In the genomic region with DNA sequence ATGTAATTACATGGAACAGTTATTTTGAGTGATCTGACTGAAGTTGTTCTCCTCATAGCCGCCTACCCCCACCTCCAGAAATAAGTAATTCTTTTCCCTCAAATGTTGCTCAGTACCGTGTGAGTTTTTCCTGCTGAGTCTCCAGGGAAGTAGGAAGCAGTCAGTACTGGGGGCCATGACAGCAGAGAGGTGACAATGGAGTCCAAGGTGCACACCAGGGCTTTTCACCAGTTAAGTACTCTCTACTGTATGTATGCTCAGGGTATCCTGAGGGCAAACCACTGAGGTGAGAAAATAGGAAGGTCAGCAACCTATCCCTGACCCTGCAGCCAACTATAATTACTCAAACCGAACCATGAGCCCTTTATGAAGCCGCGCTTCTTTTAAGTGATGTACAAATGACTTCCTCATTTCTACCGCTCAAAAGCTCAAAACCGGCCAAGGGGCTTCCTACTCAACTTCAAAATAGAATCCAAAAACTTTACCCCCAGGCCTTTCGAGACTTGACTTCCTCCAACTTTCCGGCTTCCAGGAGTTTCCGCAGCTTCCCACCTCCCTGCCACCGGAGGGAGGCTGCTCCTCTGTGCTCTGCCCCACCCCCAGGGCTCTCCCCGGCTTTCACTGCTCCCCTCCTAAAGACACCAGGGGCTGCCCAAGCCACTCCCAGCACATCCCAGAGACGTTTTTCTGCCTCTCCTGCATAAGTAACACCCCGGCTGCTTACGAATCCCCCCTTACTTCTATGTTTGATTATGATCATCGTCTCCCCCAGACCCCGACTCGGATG, we compare ENCODE assay signal across 15 mouse cellular contexts.
DNase-seq lines count a peak whose midpoint lies in the region; ATAC-seq and TF ChIP-seq lines count a peak whose summit lies in the region.
"Had no signal": no experiment of that assay in that cellular context is flagged by ENCODE, and none has a peak within 500 bp of the region (broad histone marks: within the 10 kb centered on the region; RNA-seq: fewer than 3 reads in every experiment).

No protein-coding gene starts in this region.

- H3K27me3 ChIP-seq in hindbrain, embryonic 12.5 days = no peaks in the 10 kb centered on the region
- no peaks in the 10 kb centered on the region for H3K27me3 ChIP-seq in hindbrain, embryonic 16.5 days (replicated peaks; ENCODE audit: control insufficient read depth, insufficient read depth, low read length)
- H3K27me3 ChIP-seq in liver, embryonic 13.5 days = no peaks in the 10 kb centered on the region
- no peaks in the 10 kb centered on the region for H3K27me3 ChIP-seq in hindbrain, postnatal 0 days (ENCODE audit: insufficient read depth, low read length)
- H3K27me3 ChIP-seq: hindbrain, embryonic 13.5 days had no signal

- no peak overlapping the region for H3K4me3 ChIP-seq in hindbrain, embryonic 12.5 days
- no peak overlapping the region for H3K4me3 ChIP-seq in hindbrain, embryonic 16.5 days (ENCODE audit: low read length)
- H3K4me3 ChIP-seq in liver, embryonic 13.5 days (replicated peaks) = no peak overlapping the region
- H3K4me3 ChIP-seq in hindbrain, postnatal 0 days (ENCODE audit: low read length) = no peak overlapping the region
- H3K4me3 ChIP-seq: hindbrain, embryonic 13.5 days; midbrain, embryonic 10.5 days had no signal

- 0 out of 2 replicates have a peak, but pooled peaks cover 3% of the 10 kb centered on the region for H3K4me1 ChIP-seq in hindbrain, embryonic 12.5 days
- H3K4me1 ChIP-seq in hindbrain, embryonic 16.5 days (ENCODE audit: control insufficient read depth, insufficient read depth, low read depth, low read length) = no peaks in the 10 kb centered on the region
- H3K4me1 ChIP-seq in liver, embryonic 13.5 days (replicated peaks) = peaks cover 11% of the 10 kb centered on the region; the same call in 1 of the 2 replicates
- H3K4me1 ChIP-seq in hindbrain, postnatal 0 days (ENCODE audit: insufficient read depth, low read length) = no peaks in the 10 kb centered on the region
- H3K4me1 ChIP-seq: hindbrain, embryonic 13.5 days; midbrain, embryonic 10.5 days had no signal

- H3K4me2 ChIP-seq in hindbrain, embryonic 12.5 days (replicated peaks) = 0 out of 2 replicates have a peak overlapping the region, but pooled peaks have one; percentile 26
- H3K4me2 ChIP-seq in hindbrain, embryonic 16.5 days (ENCODE audit: low read length) = no peak overlapping the region
- peak overlapping the region; percentile 26 for H3K4me2 ChIP-seq in liver, embryonic 13.5 days
- no peak overlapping the region for H3K4me2 ChIP-seq in hindbrain, postnatal 0 days (ENCODE audit: low read depth, low read length)
- H3K4me2 ChIP-seq: hindbrain, embryonic 13.5 days had no signal

- no peak overlapping the region for H3K27ac ChIP-seq in hindbrain, embryonic 12.5 days
- H3K27ac ChIP-seq in hindbrain, embryonic 16.5 days (ENCODE audit: low read depth, low read length) = no peak overlapping the region
- H3K27ac ChIP-seq in liver, embryonic 13.5 days = no peak overlapping the region
- no peak overlapping the region for H3K27ac ChIP-seq in hindbrain, postnatal 0 days
- H3K27ac ChIP-seq: hindbrain, embryonic 13.5 days; midbrain, embryonic 10.5 days had no signal

- 54% methylated on average over 18 of the region's 18 CpGs for WGBS in hindbrain, embryonic 12.5 days
- 64% methylated on average over 18 of the region's 18 CpGs for WGBS in hindbrain, embryonic 16.5 days
- 19% methylated on average over 18 of the region's 18 CpGs for WGBS in liver, embryonic 13.5 days (ENCODE audit: insufficient replicate concordance)
- 64% methylated on average over 18 of the region's 18 CpGs for WGBS in hindbrain, postnatal 0 days

- no peak for TF ChIP-seq CTCF in hindbrain, postnatal 0 days (IDR thresholded peaks at IDR 0.05; ENCODE audit: low read depth)

- H3K9me3 ChIP-seq in hindbrain, embryonic 12.5 days (replicated peaks) = no peaks in the 10 kb centered on the region
- H3K9me3 ChIP-seq in hindbrain, embryonic 16.5 days (ENCODE audit: control insufficient read depth, low read length) = no peaks in the 10 kb centered on the region
- no peaks in the 10 kb centered on the region for H3K9me3 ChIP-seq in liver, embryonic 13.5 days (replicated peaks)
- no peaks in the 10 kb centered on the region for H3K9me3 ChIP-seq in hindbrain, postnatal 0 days (ENCODE audit: low read length)
- H3K9me3 ChIP-seq: G1E; hindbrain, embryonic 13.5 days; midbrain, embryonic 10.5 days had no signal

- peak; percentile 52 for DNase-seq in R1 (ENCODE audit: low read depth, low spot score)
- DNase-seq in liver, embryonic 13.5 days = no peak
- DNase-seq in cerebellum, adult 11 months = no peak
- DNase-seq in MN1 (ENCODE audit: low spot score) = no peak
- no peak for DNase-seq in hindbrain, postnatal 0 days (ENCODE audit: low spot score)
- DNase-seq: adrenal gland, postnatal 25 days; cerebellum, postnatal 25 days; forebrain, postnatal 0 days; spleen, adult 18-20 months had no signal

- no peak for ATAC-seq in hindbrain, embryonic 12.5 days (ENCODE audit: low FRiP score)
- no peak for ATAC-seq in hindbrain, embryonic 16.5 days
- ATAC-seq in granulocyte monocyte progenitor cell, adult 5-6 weeks (replicated peaks; ENCODE audit: poor library complexity, severe bottlenecking) = peak; percentile 65
- 0 out of 2 replicates have a peak, but pooled peaks have one; percentile 15 for ATAC-seq in liver, embryonic 13.5 days (ENCODE audit: low read depth)
- ATAC-seq in hindbrain, postnatal 0 days = no peak
- ATAC-seq: forebrain, postnatal 0 days had no signal

- H3K36me3 ChIP-seq in hindbrain, embryonic 12.5 days = no peaks in the 10 kb centered on the region
- no peaks in the 10 kb centered on the region for H3K36me3 ChIP-seq in hindbrain, embryonic 16.5 days (ENCODE audit: control insufficient read depth, insufficient read depth, low read length)
- H3K36me3 ChIP-seq in liver, embryonic 13.5 days = no peaks in the 10 kb centered on the region
- no peaks in the 10 kb centered on the region for H3K36me3 ChIP-seq in hindbrain, postnatal 0 days (ENCODE audit: insufficient read depth, low read length)
- H3K36me3 ChIP-seq: G1E; hindbrain, embryonic 13.5 days had no signal

- H3K9ac ChIP-seq in hindbrain, embryonic 12.5 days = no peak overlapping the region
- no peak overlapping the region for H3K9ac ChIP-seq in hindbrain, embryonic 16.5 days (ENCODE audit: low read depth, low read length)
- H3K9ac ChIP-seq in liver, embryonic 13.5 days = no peak overlapping the region
- H3K9ac ChIP-seq in hindbrain, postnatal 0 days (replicated peaks; ENCODE audit: low read length) = no peak overlapping the region
- H3K9ac ChIP-seq: forebrain, postnatal 0 days; hindbrain, embryonic 13.5 days had no signal

Comparison
In these comparisons a context has a peak if more than half of its experiments do, and no peak if none do; other contexts are left out.
1. H3K4me2 ChIP-seq: peak in hindbrain, embryonic 12.5 days (single experiment) and liver, embryonic 13.5 days (single experiment); none in hindbrain, embryonic 16.5 days (single experiment) and hindbrain, postnatal 0 days (single experiment).
2. ATAC-seq: peak in granulocyte monocyte progenitor cell, adult 5-6 weeks (single experiment) and liver, embryonic 13.5 days (single experiment); none in hindbrain, embryonic 12.5 days (single experiment), hindbrain, embryonic 16.5 days (single experiment) and hindbrain, postnatal 0 days (single experiment).